Mouse (Mus musculus) hindbrain, postnatal 0 days (tissue): ENCODE data around the gene Ifitm3. TPM values are rescaled to one million over a fixed set of nuclear protein-coding genes. Genes with fewer than 3 reads are reported as not detected.

Experiments used
- ATAC-seq: fragments of 200-750 bp; cut with Nextera tagmentation; 2 replicates; pipeline ENCODE4 v1.8.0; 2017; ENCODE audit warnings: mild to moderate bottlenecking, moderate TSS enrichment, moderate library complexity
- DNase-seq: peaks from one replicate; pipeline ENCODE4 v3.0.0-alpha.2; 2015; ENCODE audit warnings: low spot score
- H3K27ac ChIP-seq: fragments of 300-500 bp; sonication (generic); 2 replicates; pipeline ENCODE4 v1.5.1; 2014; ENCODE audit warnings: mild to moderate bottlenecking
- H3K27me3 ChIP-seq: fragments of 300-500 bp; sonication (generic); 2 replicates; pipeline ENCODE4 v1.6.1; 2014; ENCODE audit warnings: low read length, mixed read lengths; ENCODE audit not compliant: insufficient read depth
- H3K36me3 ChIP-seq: fragments of 300-500 bp; sonication (generic); 2 replicates; pipeline ENCODE4 v1.6.1; 2014; ENCODE audit warnings: low read length, mixed read lengths; ENCODE audit not compliant: insufficient read depth
- H3K4me1 ChIP-seq: fragments of 300-500 bp; sonication (generic); 2 replicates; pipeline ENCODE4 v1.6.1; 2014; ENCODE audit warnings: antibody characterized with exemption, low read length, mixed read lengths; ENCODE audit not compliant: insufficient read depth
- H3K4me2 ChIP-seq: fragments of 300-500 bp; sonication (generic); 2 replicates; pipeline ENCODE4 v1.6.1; 2014; ENCODE audit warnings: low read depth, mild to moderate bottlenecking, low read length, moderate library complexity, mixed read lengths
- H3K4me3 ChIP-seq: fragments of 300-500 bp; sonication (generic); 2 replicates; pipeline ENCODE4 v1.5.1; 2014; ENCODE audit warnings: low read length
- H3K9ac ChIP-seq: fragments of 300-500 bp; sonication (generic); replicated peaks from 2 replicates; pipeline ENCODE4 v1.6.1; 2014; ENCODE audit warnings: mild to moderate bottlenecking, low read length, moderate library complexity, mixed read lengths
- H3K9me3 ChIP-seq: fragments of 300-500 bp; sonication (generic); 2 replicates; pipeline ENCODE4 v1.6.1; 2016; ENCODE audit warnings: low read length, mixed read lengths
- CTCF ChIP-seq: IDR thresholded peaks from 2 replicates; pipeline ENCODE4 v1.5.1; 2016; ENCODE audit warnings: antibody characterized with exemption, control low read depth, low read depth
- WGBS: fragments of 180-500 bp; shearing (Covaris S2); extraction: QIAGEN DNeasy Blood & Tissue Kit; methylation state at CpG from one replicate; pipeline ENCODE4 v1.1.7; 2014; 5-methylcytosine and 5-hydroxymethylcytosine counted together
- polyA plus RNA-seq: library from polyadenylated mRNA; unstranded; fragments of >200 nt; fragmentation: Nextera tagmentation; extraction: Ambion mirVana; gene quantifications from 2 replicates; pipeline ENCODE4 v1.2.1, GENCODE M21; 2015
- total RNA-seq: library from RNA; depleted of rRNA; stranded (reverse); fragments of >200 nt; gene quantifications from 2 replicates; pipeline ENCODE4 v1.2.3, GENCODE M21; 2014

Gene Ifitm3
- total and polyA plus RNA-seq, 2 experiments from 2014 or later = 29.3 to 92.8 TPM

DNA sequence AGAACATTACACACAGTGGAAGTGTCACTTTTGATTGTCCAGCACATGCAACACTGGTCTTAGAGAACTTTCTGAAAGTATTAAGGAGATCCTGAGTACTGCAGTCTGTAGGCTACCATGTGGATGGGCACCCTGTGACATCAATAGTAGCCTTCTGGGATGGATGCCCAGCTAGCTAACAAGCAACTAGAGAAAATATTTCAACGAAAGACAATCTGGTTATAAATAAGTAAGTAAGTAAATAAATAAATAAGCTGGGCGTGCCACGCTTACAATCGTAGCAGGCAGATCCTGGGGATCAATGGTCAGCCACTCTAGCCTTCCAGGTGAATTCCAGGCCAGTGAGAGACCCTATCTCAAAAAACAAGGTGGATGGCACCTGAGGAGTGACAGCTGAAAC is 41.4 kb upstream of the Ifitm3 start:
- H3K4me1 ChIP-seq = peaks cover 4% of the 10 kb centered on the region; the same call in 1 of the 2 replicates
- WGBS = 88% methylated on average over 4 of the region's 4 CpGs
- no peaks in the 10 kb centered on the region for H3K9me3 ChIP-seq
- H3K27ac ChIP-seq = no peak overlapping the region
- H3K4me3 ChIP-seq = no peak overlapping the region
- H3K9ac ChIP-seq = no peak overlapping the region
- TF ChIP-seq CTCF = no peak
- no peaks in the 10 kb centered on the region for H3K27me3 ChIP-seq
- no peak overlapping the region for H3K4me2 ChIP-seq
- no peak for DNase-seq
- H3K36me3 ChIP-seq = no peaks in the 10 kb centered on the region
- no peak for ATAC-seq

DNA sequence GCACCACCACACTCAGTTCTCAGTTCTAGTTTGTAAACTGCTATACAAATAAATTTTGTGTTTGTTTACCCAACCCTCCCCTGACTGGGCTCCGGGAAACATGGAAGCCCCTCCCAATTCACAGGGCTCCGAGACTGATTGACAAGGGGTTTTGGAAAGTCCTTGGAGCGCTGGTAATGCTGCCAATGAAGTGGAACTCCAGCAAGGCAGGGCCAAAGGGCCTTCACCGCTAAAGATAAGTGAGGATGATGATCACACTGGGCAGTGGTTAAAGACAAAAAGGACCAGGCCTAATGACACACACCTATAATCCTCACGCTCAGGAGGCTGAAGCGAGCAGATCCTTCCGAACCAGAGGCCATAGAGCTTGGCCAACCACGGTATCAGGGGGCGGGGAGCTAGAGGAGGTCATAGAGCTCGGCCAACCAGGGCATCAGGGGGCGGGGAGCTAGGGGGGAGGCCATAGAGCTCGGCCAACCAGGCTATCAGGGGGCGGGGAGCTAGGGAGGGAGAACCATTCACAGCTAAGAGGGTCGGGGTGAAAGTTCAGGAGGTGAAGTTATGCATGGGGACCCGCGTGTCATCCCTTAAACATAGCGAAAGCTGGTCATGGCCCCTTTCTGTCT is 40.6 kb upstream of the Ifitm3 start:
- Histone ChIP-seq H3K27ac (no peak overlapping the region), H3K36me3 (no peaks in the 10 kb centered on the region)
- 68% methylated on average over 17 of the region's 17 CpGs for WGBS

DNA sequence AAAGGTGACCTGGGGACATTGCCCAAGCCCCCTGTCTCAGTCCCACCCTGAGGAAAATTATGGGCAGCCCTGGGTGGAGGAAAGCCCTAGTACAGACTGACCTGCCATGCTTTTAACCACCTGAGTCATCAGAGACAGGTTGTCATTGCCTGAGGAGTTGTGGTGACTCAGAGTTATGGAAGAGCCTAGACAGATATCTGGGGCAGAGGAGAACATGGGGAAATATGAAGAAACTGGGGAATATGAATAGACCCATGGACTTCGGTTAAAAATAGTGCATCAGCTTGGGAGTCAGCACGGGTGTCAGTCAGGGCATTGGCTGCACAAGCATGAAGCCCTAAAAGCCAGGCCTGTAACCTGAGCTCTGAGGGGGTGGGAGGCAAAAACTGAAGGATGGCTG is 38.8 kb upstream of the Ifitm3 start:
- H3K27me3 ChIP-seq = no peaks in the 10 kb centered on the region
- WGBS = 74% methylated on average over 2 of the region's 2 CpGs
- no peak overlapping the region for H3K4me3 ChIP-seq
- H3K36me3 ChIP-seq = no peaks in the 10 kb centered on the region
- no peak overlapping the region for H3K4me2 ChIP-seq
- H3K9me3 ChIP-seq = no peaks in the 10 kb centered on the region
- no peak for DNase-seq
- no peak overlapping the region for H3K9ac ChIP-seq
- ATAC-seq = no peak
- no peak for TF ChIP-seq CTCF
- H3K4me1 ChIP-seq = peaks cover 4% of the 10 kb centered on the region; the same call in 1 of the 2 replicates
- no peak overlapping the region for H3K27ac ChIP-seq

More for the DNA sequence above, 40.6 kb upstream of the Ifitm3 start:
- ATAC-seq (no peak), DNase-seq (no peak)
- TF ChIP-seq CTCF = no peak
- peaks cover 4% of the 10 kb centered on the region; the same call in 1 of the 2 replicates for H3K4me1 ChIP-seq
- no peaks in the 10 kb centered on the region for H3K9me3 ChIP-seq
- no peak overlapping the region for H3K9ac ChIP-seq
- no peaks in the 10 kb centered on the region for H3K27me3 ChIP-seq
- H3K4me3 ChIP-seq = no peak overlapping the region
- H3K4me2 ChIP-seq = no peak overlapping the region

DNA sequence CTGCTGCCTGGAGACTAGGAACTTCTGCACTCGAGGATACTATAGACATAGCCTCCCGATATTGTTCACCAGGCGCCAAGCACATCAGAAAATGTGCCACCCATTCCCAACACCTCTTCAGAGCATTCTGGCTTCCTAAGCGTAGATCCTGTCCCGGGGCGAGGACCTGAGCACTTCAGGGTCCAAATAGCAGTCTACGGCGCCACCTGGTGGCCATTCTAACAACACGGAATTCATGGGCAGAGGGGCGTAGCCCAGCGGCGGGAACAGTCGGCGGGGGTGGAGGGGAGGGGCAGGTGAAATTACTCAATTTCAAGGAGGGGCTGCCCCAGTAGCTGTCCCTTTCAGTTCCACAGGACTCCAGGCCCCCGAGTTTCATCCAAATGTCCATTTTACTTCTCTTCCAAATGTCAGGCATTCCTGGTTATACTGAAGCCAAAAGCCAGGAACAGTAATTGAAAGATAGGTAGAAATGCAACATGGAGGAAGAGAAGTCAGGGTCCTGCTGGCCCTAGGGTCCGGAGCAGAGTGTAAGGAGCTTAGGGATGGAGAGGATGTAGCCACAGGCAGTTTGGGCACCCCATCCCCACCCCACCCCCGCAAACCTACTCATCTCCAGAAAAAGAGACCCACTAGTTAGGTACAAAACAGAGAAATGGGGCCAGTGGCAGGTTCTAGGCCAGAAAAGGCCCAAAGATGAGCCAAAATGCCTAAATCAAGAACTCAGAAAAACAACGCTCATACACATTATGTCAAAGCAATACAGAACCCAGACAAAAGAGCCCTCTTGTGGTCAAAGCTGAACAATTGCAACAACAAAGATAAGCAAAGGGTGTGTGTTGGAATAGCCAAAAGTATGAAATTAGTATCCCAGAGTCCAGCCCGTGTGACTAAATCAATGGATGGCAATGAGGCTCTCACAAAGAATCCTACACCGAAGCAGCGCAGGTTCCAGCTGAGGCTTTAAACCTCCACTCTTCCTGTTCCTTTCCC is 38.0 kb upstream of the Ifitm3 start:
- peak; percentile 93 for TF ChIP-seq CTCF

DNA sequence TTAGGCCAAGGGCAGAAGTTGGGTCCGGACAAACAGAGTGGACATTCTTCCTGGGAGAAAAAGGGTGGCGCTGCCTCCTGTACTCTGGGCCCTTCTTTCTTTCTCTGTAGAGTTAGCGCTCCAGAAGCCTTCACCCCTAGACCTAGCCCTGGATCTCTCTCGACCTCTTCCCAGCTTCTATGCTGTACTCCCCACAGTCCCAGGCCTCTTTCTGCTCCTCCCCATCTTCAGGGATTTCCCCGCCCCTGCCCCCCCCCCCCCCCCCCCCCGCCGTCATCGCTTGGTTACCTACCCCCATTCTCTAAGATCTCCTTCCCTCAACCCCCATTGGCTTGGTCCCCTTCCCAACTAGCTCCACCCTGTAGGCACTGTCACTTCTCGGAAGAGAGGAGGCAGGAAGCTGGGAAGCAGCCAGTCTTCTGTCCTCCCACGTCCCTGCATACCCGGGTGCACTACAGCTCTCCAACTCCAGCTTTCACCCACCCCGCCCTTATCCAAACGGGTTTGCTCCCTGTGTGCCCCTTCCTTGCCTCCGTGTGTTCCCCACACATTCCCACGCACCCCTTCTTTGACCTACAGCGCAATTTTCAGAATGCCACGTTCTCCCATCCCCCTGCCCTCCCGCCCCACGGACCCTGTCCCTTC is 37.1 kb upstream of the Ifitm3 start:
- DNase-seq (peak; percentile 78), ATAC-seq (peak; percentile 92)
- H3K9me3 ChIP-seq = no peaks in the 10 kb centered on the region
- peaks cover 4% of the 10 kb centered on the region; the same call in 1 of the 2 replicates for H3K4me1 ChIP-seq
- no peaks in the 10 kb centered on the region for H3K27me3 ChIP-seq
- peak overlapping the region; percentile 39 for H3K4me3 ChIP-seq
- peak overlapping the region; percentile 28; the same call in 1 of the 2 replicates for H3K9ac ChIP-seq
- H3K4me2 ChIP-seq = peak overlapping the region; percentile 84
- no peak for TF ChIP-seq CTCF
- no peaks in the 10 kb centered on the region for H3K36me3 ChIP-seq
- H3K27ac ChIP-seq = peak overlapping the region; percentile 77
- 6% methylated on average over 14 of the region's 19 CpGs for WGBS

More for the DNA sequence above, 38.0 kb upstream of the Ifitm3 start:
- no peaks in the 10 kb centered on the region for H3K27me3 ChIP-seq
- peak overlapping the region; percentile 77 for H3K27ac ChIP-seq
- ATAC-seq (peak; percentile 94), DNase-seq (peak; percentile 93)
- no peaks in the 10 kb centered on the region for H3K36me3 ChIP-seq
- peaks cover 4% of the 10 kb centered on the region; the same call in 1 of the 2 replicates for H3K4me1 ChIP-seq
- H3K9ac ChIP-seq = peak overlapping the region; percentile 28; the same call in 1 of the 2 replicates
- WGBS = 7% methylated on average over 21 of the region's 21 CpGs
- H3K9me3 ChIP-seq = no peaks in the 10 kb centered on the region
- peak overlapping the region; percentile 84 for H3K4me2 ChIP-seq
- peak overlapping the region; percentile 39 for H3K4me3 ChIP-seq

DNA sequence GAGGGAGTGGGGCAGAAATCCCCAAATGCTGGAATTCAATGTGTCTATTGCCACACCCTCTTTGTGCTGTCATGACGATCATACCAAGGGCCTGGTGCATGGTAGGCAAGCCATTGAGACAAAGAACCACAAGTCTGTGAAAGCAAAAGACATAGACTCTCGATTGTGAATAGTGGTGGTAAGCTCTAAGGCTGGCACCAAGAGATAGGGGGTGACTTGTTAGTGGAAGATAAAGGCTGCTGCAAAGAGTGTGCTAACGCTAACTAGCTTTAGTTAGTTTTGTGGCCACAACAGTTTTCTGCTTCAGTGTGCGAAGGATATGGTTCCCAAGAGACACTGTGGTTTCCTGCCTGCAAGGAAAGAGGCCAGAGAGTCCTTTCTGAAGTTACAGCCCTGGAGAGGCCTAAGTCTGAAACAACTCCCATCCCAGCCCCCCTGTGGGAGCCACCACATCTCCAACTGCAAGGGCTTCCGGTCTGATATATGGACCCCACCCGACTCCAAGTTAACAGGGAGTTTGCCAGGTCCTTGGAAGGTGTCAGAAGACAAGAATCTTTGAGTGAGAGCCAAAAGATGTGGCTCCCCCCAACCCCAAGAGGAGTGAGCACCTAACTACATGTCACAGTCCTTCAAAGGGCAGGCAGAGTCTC is 36.5 kb upstream of the Ifitm3 start:
- Histone ChIP-seq H3K36me3 (no peaks in the 10 kb centered on the region), H3K27me3 (no peaks in the 10 kb centered on the region), H3K4me1 (peaks cover 4% of the 10 kb centered on the region; the same call in 1 of the 2 replicates), H3K9me3 (no peaks in the 10 kb centered on the region), H3K27ac (peak overlapping the region; percentile 59), H3K4me3 (no peak overlapping the region), H3K9ac (no peak overlapping the region), H3K4me2 (peak overlapping the region; percentile 84)
- WGBS = 68% methylated on average over 6 of the region's 6 CpGs
- ATAC-seq (no peak), DNase-seq (no peak)
- TF ChIP-seq CTCF = no peak
